Mouse (Mus musculus) NIH3T3 (cell line): ENCODE data around the gene Ctbp2.

Source experiments
- DNase-seq: peaks from one replicate; pipeline ENCODE4 v3.0.0-alpha.2; 2012; ENCODE audit warnings: low read depth

Gene Ctbp2

GRCm38 (mm10) chr7:133123999-133124700 lies at the start of gene Ctbp2:
TSS of gene Ctbp2 (minus strand) at chr7:133124354.
- peak; percentile 82 for DNase-seq

DNA sequence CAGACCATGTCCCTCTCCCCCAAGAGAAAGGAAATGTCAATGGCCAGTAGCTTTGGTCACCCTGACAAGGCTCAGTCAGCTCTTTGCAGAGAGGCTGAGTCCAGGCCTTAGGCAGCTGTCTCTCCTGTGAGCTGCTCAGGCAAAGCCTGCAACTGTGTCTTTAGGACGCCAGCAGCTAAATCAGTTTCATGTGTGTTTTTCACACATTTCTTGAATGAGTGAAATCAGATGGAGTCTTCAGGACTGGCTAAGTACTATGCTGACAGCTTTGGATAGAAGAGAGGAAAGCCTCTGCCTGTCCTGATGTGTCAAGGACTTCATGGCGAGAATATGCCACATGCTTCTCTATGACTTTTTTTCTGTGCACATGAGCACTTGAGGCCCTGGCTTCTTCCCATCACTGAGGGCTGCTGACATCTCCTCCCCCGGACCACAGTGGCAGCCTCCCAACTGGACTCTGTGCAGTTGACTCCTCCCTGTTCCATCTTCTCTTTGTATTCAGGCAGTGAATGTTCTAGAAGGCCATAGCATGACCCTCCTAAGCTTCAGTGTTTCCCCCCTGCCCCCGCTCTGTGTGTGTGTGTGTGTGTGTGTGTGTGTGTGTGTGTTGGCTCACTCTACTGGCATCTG lies 47.4 kb upstream of the Ctbp2 start:
- DNase-seq = peak; percentile 22

GRCm38 (mm10) chr7:133168928-133169327 lies 44.8 kb upstream of the Ctbp2 start:
- no peak for DNase-seq

DNA sequence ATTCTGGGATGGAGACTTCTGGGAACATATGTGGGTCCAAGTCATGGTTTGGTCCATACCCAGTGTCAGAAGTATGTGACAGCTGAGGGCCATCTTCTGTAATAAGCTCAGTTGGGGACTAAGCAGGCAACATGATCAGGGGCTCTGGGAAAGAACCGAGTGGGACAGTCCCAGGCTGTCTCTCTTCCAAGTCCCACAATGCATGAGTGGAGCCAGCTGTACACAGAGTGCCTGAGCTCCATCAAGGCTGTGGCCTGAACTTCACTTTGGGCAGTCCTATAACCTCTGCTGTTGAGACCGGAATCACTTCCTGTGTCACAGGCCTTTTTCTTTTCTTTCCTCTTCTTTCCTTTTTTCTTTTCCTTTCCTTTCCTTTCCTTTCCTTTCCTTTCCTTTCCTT lies 43.7 kb upstream of the Ctbp2 start:
- no peak for DNase-seq

GRCm38 (mm10) chr7:133164770-133165169 lies 40.6 kb upstream of the Ctbp2 start:
- DNase-seq = no peak

DNA sequence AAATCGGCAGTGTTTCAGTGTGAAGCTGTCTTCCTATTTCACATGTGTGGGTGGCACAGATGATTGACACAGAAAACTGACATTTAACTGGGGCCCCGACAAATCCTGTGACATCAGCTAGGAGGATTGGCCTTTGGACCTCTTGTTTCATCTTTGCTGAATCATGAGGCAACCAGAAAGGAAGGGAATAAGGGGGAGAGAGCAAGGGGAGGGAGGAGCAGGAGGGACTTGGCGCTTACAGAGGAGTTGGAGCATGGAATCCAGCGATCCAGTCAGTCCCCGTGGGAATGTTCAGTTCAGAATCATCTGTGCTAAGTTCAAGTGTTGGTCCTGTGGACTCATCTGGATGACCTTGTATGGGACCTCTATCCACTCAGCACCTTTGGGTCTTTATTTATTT lies 38.9 kb upstream of the Ctbp2 start:
- DNase-seq = peak; percentile 5

DNA sequence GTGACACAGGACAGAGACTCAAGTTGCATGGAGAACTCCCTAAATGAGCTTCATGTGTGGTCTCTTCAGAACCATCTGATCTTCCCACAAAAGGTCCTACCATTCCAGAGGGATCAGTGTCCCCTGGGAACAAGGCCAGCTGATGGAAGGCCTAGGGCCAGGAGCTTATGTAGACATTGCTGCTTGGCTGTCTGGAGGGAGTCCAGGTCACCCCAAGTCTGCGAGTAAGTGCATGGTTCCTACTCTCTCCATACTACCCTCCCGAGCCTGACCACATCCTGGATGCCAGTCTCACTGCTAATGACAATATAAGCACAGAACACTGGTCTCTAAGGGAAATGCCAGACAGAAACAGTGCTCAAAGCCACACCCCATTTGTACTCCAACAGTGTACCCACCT lies 38.0 kb upstream of the Ctbp2 start:
- DNase-seq = peak; percentile 26

GRCm38 (mm10) chr7:133161362-133162080 lies 37.4 kb upstream of the Ctbp2 start:
- no peak for DNase-seq

GRCm38 (mm10) chr7:133159519-133159918 lies 35.4 kb upstream of the Ctbp2 start:
- no peak for DNase-seq

GRCm38 (mm10) chr7:133155621-133156020 lies 31.5 kb upstream of the Ctbp2 start:
- no peak for DNase-seq

- no peak for DNase-seq
Measured at GRCm38 (mm10) chr7:133154846-133155245, 30.7 kb upstream of the Ctbp2 start.

DNA sequence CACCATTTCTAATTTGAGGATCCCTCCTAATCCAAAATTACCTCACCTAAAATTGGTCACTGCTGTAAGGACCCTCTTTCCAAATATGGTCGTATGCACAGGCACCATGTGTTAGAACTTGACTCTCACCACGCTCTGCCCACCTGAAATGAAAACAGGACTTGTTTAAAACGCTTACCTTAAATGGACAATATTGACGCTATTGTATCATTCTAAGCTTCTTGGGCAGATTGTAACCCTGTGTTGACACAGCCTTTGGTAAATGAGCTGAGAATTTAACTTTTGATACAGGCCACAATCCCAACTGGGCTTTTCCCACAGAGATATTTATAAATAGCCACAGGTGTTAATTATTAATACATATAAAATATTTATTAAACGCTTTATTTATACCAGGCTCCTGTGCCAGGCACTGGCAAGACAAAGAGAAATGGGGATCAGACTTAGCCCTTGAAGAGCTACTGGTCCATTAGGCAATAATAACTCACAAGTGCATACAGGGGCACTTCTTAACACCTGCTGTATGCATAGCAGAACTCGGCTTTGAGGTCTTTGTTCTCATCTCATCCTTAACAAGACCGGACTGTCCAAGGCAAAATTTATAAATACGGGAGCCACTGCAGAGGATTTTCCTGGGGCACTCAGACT lies 15.7 kb upstream of the Ctbp2 start:
- DNase-seq = no peak

DNA sequence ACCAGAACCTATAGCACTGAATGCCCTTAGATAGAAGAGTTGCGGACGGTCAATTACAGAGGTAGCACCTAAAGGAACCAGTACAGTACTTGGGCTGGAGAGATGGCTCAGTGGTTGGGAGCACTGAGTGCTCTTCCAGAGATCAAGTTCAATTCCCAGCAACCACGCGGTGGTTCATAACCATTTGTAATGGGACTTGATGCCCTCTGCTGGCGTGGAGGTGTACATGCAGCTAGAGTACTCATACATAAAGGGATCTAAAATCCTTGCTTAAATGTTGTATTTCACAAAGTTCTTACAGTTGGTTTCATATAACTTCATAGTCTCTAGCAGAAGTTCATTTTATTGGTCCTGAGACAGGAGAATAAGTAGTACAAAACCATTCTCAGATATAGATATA lies 9.4 kb upstream of the Ctbp2 start:
- peak; percentile 27 for DNase-seq

DNA sequence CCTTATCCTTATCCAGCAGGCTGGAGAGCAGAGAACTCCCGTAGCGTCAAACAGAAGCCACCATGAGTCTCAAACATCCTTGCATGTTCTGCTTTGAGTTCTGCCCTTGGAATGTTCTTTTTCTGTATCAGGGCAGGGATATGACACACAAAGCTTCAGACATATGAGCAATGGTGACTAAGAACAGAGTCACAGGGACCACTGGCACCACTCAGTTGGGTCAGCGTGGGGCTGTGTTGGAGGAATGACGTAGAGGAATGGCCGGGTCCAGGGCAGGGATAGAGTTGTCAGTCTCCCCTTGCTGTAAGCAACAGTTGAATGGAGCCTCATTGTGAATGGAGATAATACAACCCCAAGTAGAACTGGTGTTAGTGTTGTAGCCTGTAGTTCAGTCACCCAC lies 8.5 kb upstream of the Ctbp2 start:
- no peak for DNase-seq

- no peak for DNase-seq
Measured at GRCm38 (mm10) chr7:133124701-133125485, 739 bp upstream of the Ctbp2 start.

GRCm38 (mm10) chr7:133123244-133123998 lies 733 bp downstream of the Ctbp2 start, which contains the start of gene Fgfr2:
TSS of gene Fgfr2 (minus strand) at chr7:133123350.
- peak; percentile 76 for DNase-seq

DNA sequence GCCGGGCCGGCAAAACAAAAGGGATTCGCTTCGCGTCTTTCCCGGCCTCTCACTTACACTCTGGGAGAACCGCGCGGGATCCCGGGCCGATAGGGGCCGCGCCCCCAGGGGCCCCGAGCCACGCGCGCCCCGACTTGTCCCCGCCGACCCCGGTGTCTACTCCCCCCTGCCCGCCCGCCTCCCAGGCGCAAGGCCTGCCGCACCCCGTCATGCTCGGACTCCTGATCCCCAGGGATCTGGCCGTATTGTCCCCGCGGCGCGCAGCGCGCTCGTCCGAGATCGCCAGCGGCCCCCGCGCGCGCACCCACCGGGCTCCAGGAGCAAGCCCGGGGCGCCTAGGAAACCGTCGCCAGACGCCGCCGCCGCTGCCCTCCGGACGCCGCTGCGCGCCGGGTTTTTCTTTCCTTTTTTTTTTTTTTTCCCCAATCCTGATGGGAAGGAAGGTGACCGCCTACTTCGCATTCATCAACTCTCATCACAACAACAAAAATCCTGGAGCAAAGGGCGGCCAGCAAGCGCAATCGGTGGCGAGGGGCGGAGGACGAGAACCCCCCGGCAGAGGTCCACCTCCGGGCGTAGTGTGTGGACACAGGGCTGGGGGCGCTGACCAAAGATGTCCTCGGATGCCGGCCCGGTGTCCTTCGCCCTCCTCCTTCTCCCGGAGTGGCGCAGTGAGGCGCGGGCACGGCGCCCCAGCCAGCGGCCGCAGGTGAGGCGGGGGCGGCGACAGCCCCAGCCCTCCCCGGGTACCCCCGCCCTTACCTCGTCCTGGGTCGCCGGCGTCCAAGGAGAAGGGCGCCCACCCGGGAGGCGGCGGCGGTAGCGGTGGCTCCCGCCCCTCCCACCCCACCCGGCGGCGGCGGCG lies 1.5 kb downstream of the Ctbp2 start:
- DNase-seq = peak; percentile 62

DNA sequence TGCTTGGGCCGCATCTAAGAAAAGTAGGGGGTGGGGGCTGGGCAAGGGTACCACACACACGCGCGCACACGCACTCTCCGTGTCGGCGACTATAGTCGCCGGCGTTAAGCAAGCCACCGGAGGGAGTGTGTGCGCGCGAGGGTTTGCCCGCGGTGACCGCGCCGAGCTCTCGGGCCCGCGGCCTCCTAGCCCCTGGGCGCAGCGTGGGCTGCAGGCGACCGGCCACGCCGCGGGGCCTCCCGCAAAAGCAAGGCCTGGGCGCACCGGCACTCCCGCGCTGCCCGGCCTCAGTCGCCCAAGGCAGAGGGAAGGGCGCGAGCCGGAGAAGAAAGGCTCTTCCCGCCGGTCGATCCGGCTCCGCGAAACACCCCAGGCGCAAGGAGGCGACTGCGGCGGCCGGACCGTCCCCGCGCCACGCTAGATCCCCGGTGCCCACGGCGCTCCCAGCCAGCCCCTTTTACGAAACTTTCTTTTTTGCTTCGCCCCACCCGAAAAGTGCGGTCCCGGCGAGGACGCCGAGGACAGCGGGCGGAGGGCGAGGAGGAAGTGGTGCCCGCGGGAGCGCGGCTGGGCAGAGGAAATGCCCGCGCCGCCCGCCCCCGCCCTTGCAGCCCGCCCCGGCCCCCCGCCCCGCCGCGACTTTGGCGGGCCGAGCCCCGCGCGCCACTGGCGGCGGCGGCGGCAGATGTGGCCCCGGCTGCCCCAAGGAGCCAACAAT lies 2.3 kb downstream of the Ctbp2 start:
- DNase-seq = peak; percentile 43

DNA sequence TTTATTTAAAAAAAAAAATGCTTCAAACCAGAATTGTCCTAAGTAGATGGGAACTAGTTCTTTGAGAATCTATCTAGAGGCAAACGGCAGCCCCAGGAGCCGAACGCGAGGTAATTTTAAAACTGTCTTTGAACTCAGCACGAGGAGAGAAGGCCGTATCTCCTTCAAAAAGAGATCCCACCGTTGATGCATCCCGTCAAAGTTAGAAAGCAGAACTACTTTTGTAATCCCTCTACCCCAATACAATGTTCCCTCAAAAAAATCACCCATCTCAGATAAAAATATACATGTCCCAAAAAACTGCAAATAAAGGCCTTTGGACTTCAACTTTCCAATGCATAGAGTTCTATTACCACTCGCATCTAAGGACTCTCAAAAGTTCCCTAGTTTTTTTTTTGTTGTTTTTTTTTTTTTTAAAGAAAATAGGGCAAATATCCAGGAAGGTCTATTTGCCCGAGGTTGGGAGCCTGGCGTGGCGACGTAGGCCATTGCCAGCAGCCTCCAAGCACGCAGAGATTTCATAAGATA lies 3.0 kb downstream of the Ctbp2 start:
- no peak for DNase-seq
